Mouse (Mus musculus): ENCODE measurements around the gene Gnb5. TPM values are rescaled to one million over a fixed set of nuclear protein-coding genes. Genes with fewer than 3 reads are reported as not detected.

Gnb5 gene
- polyA plus RNA-seq, 1 experiment = 4.0 TPM

GRCm38 (mm10) chr9:75315238-75315637 lies 9.2 kb downstream of the Gnb5 start:
- Histone ChIP-seq H3K27ac (ENCODE audit: control insufficient read depth, insufficient read depth, low read depth, low read length) (no peak overlapping the region), H3K4me1 (ENCODE audit: control insufficient read depth, insufficient read depth, low read length) (peaks cover 11% of the 10 kb centered on the region), H3K36me3 (ENCODE audit: control insufficient read depth, insufficient read depth, low read length) (no peaks in the 10 kb centered on the region), H3K27me3 (ENCODE audit: control insufficient read depth, insufficient read depth, low read length) (no peaks in the 10 kb centered on the region), H3K4me3 (ENCODE audit: control insufficient read depth, low read depth, low read length) (no peak overlapping the region)
- no peak for TF ChIP-seq CTCF (IDR thresholded peaks at IDR 0.05; ENCODE audit: control insufficient read depth, insufficient read depth, insufficient replicate concordance, low read depth, low read length)
- no peak for TF ChIP-seq POLR2A (IDR thresholded peaks at IDR 0.05; ENCODE audit: control insufficient read depth, low read depth, low read length)

- Histone ChIP-seq H3K4me1 (ENCODE audit: control insufficient read depth, insufficient read depth, low read length) (peaks cover 11% of the 10 kb centered on the region), H3K27me3 (ENCODE audit: control insufficient read depth, insufficient read depth, low read length) (no peaks in the 10 kb centered on the region), H3K4me3 (ENCODE audit: control insufficient read depth, low read depth, low read length) (no peak overlapping the region), H3K27ac (ENCODE audit: control insufficient read depth, insufficient read depth, low read depth, low read length) (no peak overlapping the region), H3K36me3 (ENCODE audit: control insufficient read depth, insufficient read depth, low read length) (no peaks in the 10 kb centered on the region)
- TF ChIP-seq CTCF (IDR thresholded peaks at IDR 0.05; ENCODE audit: control insufficient read depth, insufficient read depth, insufficient replicate concordance, low read depth, low read length) = no peak
- TF ChIP-seq POLR2A (IDR thresholded peaks at IDR 0.05; ENCODE audit: control insufficient read depth, low read depth, low read length) = no peak
Measured at GRCm38 (mm10) chr9:75316771-75317170, 10.7 kb downstream of the Gnb5 start.

- H3K27ac ChIP-seq (ENCODE audit: control insufficient read depth, insufficient read depth, low read depth, low read length) = no peak overlapping the region
- H3K36me3 ChIP-seq (ENCODE audit: control insufficient read depth, insufficient read depth, low read length) = no peaks in the 10 kb centered on the region
- no peak for TF ChIP-seq POLR2A (IDR thresholded peaks at IDR 0.05; ENCODE audit: control insufficient read depth, low read depth, low read length)
- TF ChIP-seq CTCF (IDR thresholded peaks at IDR 0.05; ENCODE audit: control insufficient read depth, insufficient read depth, insufficient replicate concordance, low read depth, low read length) = no peak
- H3K27me3 ChIP-seq (ENCODE audit: control insufficient read depth, insufficient read depth, low read length) = no peaks in the 10 kb centered on the region
- no peak overlapping the region for H3K4me3 ChIP-seq (ENCODE audit: control insufficient read depth, low read depth, low read length)
- peaks cover 11% of the 10 kb centered on the region for H3K4me1 ChIP-seq (ENCODE audit: control insufficient read depth, insufficient read depth, low read length)
Measured at GRCm38 (mm10) chr9:75318196-75318595, 12.1 kb downstream of the Gnb5 start.

GRCm38 (mm10) chr9:75319365-75319764 lies 13.3 kb downstream of the Gnb5 start:
- no peak overlapping the region for H3K27ac ChIP-seq (ENCODE audit: control insufficient read depth, insufficient read depth, low read depth, low read length)
- TF ChIP-seq POLR2A (IDR thresholded peaks at IDR 0.05; ENCODE audit: control insufficient read depth, low read depth, low read length) (no peak), CTCF (IDR thresholded peaks at IDR 0.05; ENCODE audit: control insufficient read depth, insufficient read depth, insufficient replicate concordance, low read depth, low read length) (no peak)

GRCm38 (mm10) chr9:75322099-75322885 lies 16.2 kb downstream of the Gnb5 start:
- peaks cover 2% of the 10 kb centered on the region; the same call in 1 of the 2 replicates for H3K4me1 ChIP-seq (ENCODE audit: control insufficient read depth, insufficient read depth, low read length)
- H3K36me3 ChIP-seq (ENCODE audit: control insufficient read depth, insufficient read depth, low read length) = no peaks in the 10 kb centered on the region
- TF ChIP-seq POLR2A (IDR thresholded peaks at IDR 0.05; ENCODE audit: control insufficient read depth, low read depth, low read length) (no peak), CTCF (IDR thresholded peaks at IDR 0.05; ENCODE audit: control insufficient read depth, insufficient read depth, insufficient replicate concordance, low read depth, low read length) (no peak)
- H3K4me3 ChIP-seq (ENCODE audit: control insufficient read depth, low read depth, low read length) = no peak overlapping the region
- H3K27me3 ChIP-seq (ENCODE audit: control insufficient read depth, insufficient read depth, low read length) = no peaks in the 10 kb centered on the region
- no peak overlapping the region for H3K27ac ChIP-seq (ENCODE audit: control insufficient read depth, insufficient read depth, low read depth, low read length)

More at GRCm38 (mm10) chr9:75319365-75319764, 13.3 kb downstream of the Gnb5 start:
- H3K27me3 ChIP-seq (ENCODE audit: control insufficient read depth, insufficient read depth, low read length) = no peaks in the 10 kb centered on the region
- no peak overlapping the region for H3K4me3 ChIP-seq (ENCODE audit: control insufficient read depth, low read depth, low read length)
- H3K4me1 ChIP-seq (ENCODE audit: control insufficient read depth, insufficient read depth, low read length) = peaks cover 7% of the 10 kb centered on the region; the same call in 1 of the 2 replicates
- no peaks in the 10 kb centered on the region for H3K36me3 ChIP-seq (ENCODE audit: control insufficient read depth, insufficient read depth, low read length)

GRCm38 (mm10) chr9:75328047-75328446 lies 22.0 kb downstream of the Gnb5 start:
- TF ChIP-seq CTCF (IDR thresholded peaks at IDR 0.05; ENCODE audit: control insufficient read depth, insufficient read depth, insufficient replicate concordance, low read depth, low read length) (no peak), POLR2A (IDR thresholded peaks at IDR 0.05; ENCODE audit: control insufficient read depth, low read depth, low read length) (no peak)
- H3K36me3 ChIP-seq (ENCODE audit: control insufficient read depth, insufficient read depth, low read length) = no peaks in the 10 kb centered on the region
- no peaks in the 10 kb centered on the region for H3K27me3 ChIP-seq (ENCODE audit: control insufficient read depth, insufficient read depth, low read length)
- H3K4me3 ChIP-seq (ENCODE audit: control insufficient read depth, low read depth, low read length) = no peak overlapping the region
- no peaks in the 10 kb centered on the region for H3K4me1 ChIP-seq (ENCODE audit: control insufficient read depth, insufficient read depth, low read length)
- no peak overlapping the region for H3K27ac ChIP-seq (ENCODE audit: control insufficient read depth, insufficient read depth, low read depth, low read length)

GRCm38 (mm10) chr9:75330821-75331220 lies 24.7 kb downstream of the Gnb5 start:
- no peaks in the 10 kb centered on the region for H3K4me1 ChIP-seq (ENCODE audit: control insufficient read depth, insufficient read depth, low read length)
- no peaks in the 10 kb centered on the region for H3K27me3 ChIP-seq (ENCODE audit: control insufficient read depth, insufficient read depth, low read length)
- no peak for TF ChIP-seq CTCF (IDR thresholded peaks at IDR 0.05; ENCODE audit: control insufficient read depth, insufficient read depth, insufficient replicate concordance, low read depth, low read length)
- no peak for TF ChIP-seq POLR2A (IDR thresholded peaks at IDR 0.05; ENCODE audit: control insufficient read depth, low read depth, low read length)
- H3K27ac ChIP-seq (ENCODE audit: control insufficient read depth, insufficient read depth, low read depth, low read length) = no peak overlapping the region
- no peak overlapping the region for H3K4me3 ChIP-seq (ENCODE audit: control insufficient read depth, low read depth, low read length)
- H3K36me3 ChIP-seq (ENCODE audit: control insufficient read depth, insufficient read depth, low read length) = no peaks in the 10 kb centered on the region
